Mouse (Mus musculus) embryonic facial prominence, embryonic 13.5 days (tissue): ENCODE results near the gene Eif1ad. TPM values are rescaled to one million over a fixed set of nuclear protein-coding genes. Genes with fewer than 3 reads are reported as not detected.

ENCODE experiments used
- polyA plus RNA-seq: library from polyadenylated mRNA; unstranded; fragments of >200 nt; fragmentation: Nextera tagmentation; extraction: Ambion mirVana; gene quantifications from 2 replicates; pipeline ENCODE4 v1.2.1, GENCODE M21; 2015

The Eif1ad gene
- polyA plus RNA-seq, 1 experiment from 2014 or later = 61.8 TPM

Other genes starting within 250 kb of the Eif1ad start
- 20.7 and 30.4 TPM in 2 replicates for gene Klc2, start 248.2 kb upstream of the Eif1ad start, polyA plus RNA-seq
- gene Pacs1, start 93.6 kb upstream of the Eif1ad start, polyA plus RNA-seq = 28.7 and 29.8 TPM in 2 replicates
- 404 and 414 TPM in 2 replicates for gene Sf3b2, start 71.3 kb upstream of the Eif1ad start, polyA plus RNA-seq
- gene Gal3st3, start 68.4 kb upstream of the Eif1ad start, polyA plus RNA-seq = 7.4 and 8.9 TPM in 2 replicates
- gene Catsper1, start 31.0 kb upstream of the Eif1ad start, polyA plus RNA-seq = not detected in 2 replicates
- gene Cst6, start 17.2 kb upstream of the Eif1ad start, polyA plus RNA-seq = 3.6 and 3.7 TPM in 2 replicates
- gene Banf1, start 427 bp downstream of the Eif1ad start, polyA plus RNA-seq = 423 and 434 TPM in 2 replicates
- gene Sart1, start 22.0 kb downstream of the Eif1ad start, polyA plus RNA-seq = 83.9 and 87.7 TPM in 2 replicates
- not detected in 2 replicates for gene Tsga10ip, start 35.8 kb downstream of the Eif1ad start, polyA plus RNA-seq
- 278 and 306 TPM in 2 replicates for gene Drap1, start 58.2 kb downstream of the Eif1ad start, polyA plus RNA-seq
- 67.3 and 67.7 TPM in 2 replicates for gene AI837181, start 58.4 kb downstream of the Eif1ad start, polyA plus RNA-seq
- not detected in 2 replicates for gene Fosl1, start 80.8 kb downstream of the Eif1ad start, polyA plus RNA-seq
- 6.8 TPM in 2 replicates for gene Ccdc85b, start 91.2 kb downstream of the Eif1ad start, polyA plus RNA-seq
- 138 and 144 TPM in 2 replicates for gene Fibp, start 93.9 kb downstream of the Eif1ad start, polyA plus RNA-seq
- 1.6 and 2.4 TPM in 2 replicates for gene Ctsw, start 101.8 kb downstream of the Eif1ad start, polyA plus RNA-seq
- 200 and 207 TPM in 2 replicates for gene Efemp2, start 107.2 kb downstream of the Eif1ad start, polyA plus RNA-seq
- 42.5 and 43.7 TPM in 2 replicates for gene Mus81, start 121.7 kb downstream of the Eif1ad start, polyA plus RNA-seq
- 2,535 and 2,700 TPM in 2 replicates for gene Cfl1, start 123.7 kb downstream of the Eif1ad start, polyA plus RNA-seq
- gene 1700020D05Rik, start 137.0 kb downstream of the Eif1ad start, polyA plus RNA-seq = not detected in 2 replicates
- 9.7 and 11.7 TPM in 2 replicates for gene Snx32, start 143.8 kb downstream of the Eif1ad start, polyA plus RNA-seq
- 5.8 and 6.4 TPM in 2 replicates for gene Ovol1, start 193.9 kb downstream of the Eif1ad start, polyA plus RNA-seq
- gene Ap5b1, start 201.3 kb downstream of the Eif1ad start, polyA plus RNA-seq = 3.1 and 3.3 TPM in 2 replicates
- 136 and 162 TPM in 2 replicates for gene Rnaseh2c, start 235.1 kb downstream of the Eif1ad start, polyA plus RNA-seq
- 55.8 and 60.0 TPM in 2 replicates for gene Kat5, start 243.5 kb downstream of the Eif1ad start, polyA plus RNA-seq